Mouse (Mus musculus) limb, embryonic 14.5 days (tissue): ENCODE results near the gene Gm49336. TPM values are rescaled to one million over a fixed set of nuclear protein-coding genes. Genes with fewer than 3 reads are reported as not detected.

Source experiments
- ATAC-seq: fragments of 200-750 bp; cut with Nextera tagmentation; 2 replicates; pipeline ENCODE4 v1.8.0; 2017; ENCODE audit warnings: low read depth, moderate number of reproducible peaks, moderate TSS enrichment; ENCODE audit not compliant: low FRiP score
- DNase-seq: peaks from one replicate; pipeline ENCODE4 v3.0.0-alpha.2; 2015; ENCODE audit warnings: low spot score
- H3K27ac ChIP-seq: fragments of 300-500 bp; sonication (generic); replicated peaks from 2 replicates; pipeline ENCODE4 v1.5.1; 2014; ENCODE audit warnings: low read depth, mild to moderate bottlenecking, low read length, moderate library complexity, mixed read lengths
- H3K27me3 ChIP-seq: fragments of 300-500 bp; sonication (generic); 2 replicates; pipeline ENCODE4 v1.6.1; 2014; ENCODE audit warnings: low read length, mixed read lengths; ENCODE audit not compliant: control insufficient read depth, insufficient read depth
- H3K36me3 ChIP-seq: fragments of 300-500 bp; sonication (generic); 2 replicates; pipeline ENCODE4 v1.6.1; 2014; ENCODE audit warnings: mild to moderate bottlenecking, low read length, moderate library complexity, mixed read lengths; ENCODE audit not compliant: control insufficient read depth, insufficient read depth
- H3K4me1 ChIP-seq: fragments of 300-500 bp; sonication (generic); 2 replicates; pipeline ENCODE4 v1.6.1; 2014; ENCODE audit warnings: antibody characterized with exemption, low read length, mixed read lengths; ENCODE audit not compliant: control insufficient read depth, insufficient read depth
- H3K4me2 ChIP-seq: fragments of 300-500 bp; sonication (generic); replicated peaks from 2 replicates; pipeline ENCODE4 v1.6.1; 2014; ENCODE audit warnings: low read depth, mild to moderate bottlenecking, low read length, moderate library complexity; ENCODE audit not compliant: severe bottlenecking
- H3K4me3 ChIP-seq: fragments of 300-500 bp; sonication (generic); replicated peaks from 2 replicates; pipeline ENCODE4 v1.5.1; 2014; ENCODE audit warnings: low read length
- H3K9ac ChIP-seq: fragments of 300-500 bp; sonication (generic); 2 replicates; pipeline ENCODE4 v1.6.1; 2014; ENCODE audit warnings: mild to moderate bottlenecking, low read depth, low read length, moderate library complexity; ENCODE audit not compliant: severe bottlenecking
- H3K9me3 ChIP-seq: fragments of 300-500 bp; sonication (generic); 2 replicates; pipeline ENCODE4 v1.6.1; 2016; ENCODE audit warnings: low read length; ENCODE audit not compliant: control insufficient read depth
- POLR2A ChIP-seq: fragments of 200-500 bp; IDR thresholded peaks from 2 replicates; pipeline ENCODE4 v1.8.0; 2012; ENCODE audit warnings: inconsistent platforms, mild to moderate bottlenecking, moderate library complexity, borderline replicate concordance; ENCODE audit not compliant: insufficient read depth, insufficient read length; ENCODE audit errors: extremely low read depth
- WGBS: fragments of 180-500 bp; shearing (Covaris S2); extraction: QIAGEN DNeasy Blood & Tissue Kit; methylation state at CpG from one replicate; pipeline ENCODE4 v1.1.7; 2014; 5-methylcytosine and 5-hydroxymethylcytosine counted together
- polyA plus RNA-seq, 2 experiments: library from polyadenylated mRNA; depleted of rRNA in 1 of 2; stranded (reverse) in 1 of 2; unstranded in 1 of 2; fragments of >200 nt; fragmentation: Nextera tagmentation in 1 of 2; extraction: Ambion mirVana in 1 of 2; gene quantifications; 2 replicates each; pipeline versions ENCODE4 v1.2.1 to v1.2.3; 2012 to 2014

The Gm49336 gene
- polyA plus RNA-seq, 2 experiments: 42.3 to 49.6 TPM

GRCm38 (mm10) chr14:60209166-60209565 lies 42.1 kb downstream of the Gm49336 start:
- TF ChIP-seq POLR2A: no peak
- Histone ChIP-seq H3K4me3 (no peak overlapping the region), H3K27me3 (no peaks in the 10 kb centered on the region), H3K9me3 (no peaks in the 10 kb centered on the region), H3K4me1 (no peaks in the 10 kb centered on the region), H3K36me3 (no peaks in the 10 kb centered on the region), H3K9ac (no peak overlapping the region), H3K27ac (no peak overlapping the region), H3K4me2 (no peak overlapping the region)
- ATAC-seq (no peak), DNase-seq (no peak)
- 93% methylated on average over 7 of the region's 7 CpGs for WGBS

DNA sequence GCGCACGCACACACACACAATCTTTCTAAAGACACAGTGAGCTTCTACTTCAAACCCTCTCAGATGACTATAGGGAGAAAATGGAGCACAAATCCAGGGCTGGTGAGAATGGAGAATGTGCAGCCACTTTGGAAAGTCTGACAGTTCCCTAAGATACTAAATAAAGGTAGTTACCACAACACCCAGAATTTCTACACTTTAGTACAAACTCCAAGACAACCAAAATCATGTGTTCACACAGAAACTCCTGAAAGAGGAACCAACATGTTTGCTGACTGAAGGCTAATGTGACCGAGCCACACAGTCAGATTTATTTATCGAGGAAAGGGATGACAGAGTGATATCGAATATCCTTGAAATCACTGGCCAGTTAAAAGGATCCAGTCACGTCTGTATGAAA lies 46.3 kb downstream of the Gm49336 start:
- no peak for TF ChIP-seq POLR2A
- no peaks in the 10 kb centered on the region for H3K4me1 ChIP-seq
- no peaks in the 10 kb centered on the region for H3K36me3 ChIP-seq
- no peaks in the 10 kb centered on the region for H3K9me3 ChIP-seq
- 87% methylated on average over 6 of the region's 6 CpGs for WGBS
- DNase-seq (no peak), ATAC-seq (no peak)
- H3K4me3 ChIP-seq: no peak overlapping the region
- H3K4me2 ChIP-seq: no peak overlapping the region
- H3K9ac ChIP-seq: no peak overlapping the region
- H3K27ac ChIP-seq: no peak overlapping the region
- H3K27me3 ChIP-seq: no peaks in the 10 kb centered on the region

GRCm38 (mm10) chr14:60196884-60197283 lies 54.4 kb downstream of the Gm49336 start, which contains the start of gene Atp8a2:
Gene Atp8a2, minus strand, starts transcription at chr14:60197179.
- H3K9me3 ChIP-seq: no peaks in the 10 kb centered on the region

DNA sequence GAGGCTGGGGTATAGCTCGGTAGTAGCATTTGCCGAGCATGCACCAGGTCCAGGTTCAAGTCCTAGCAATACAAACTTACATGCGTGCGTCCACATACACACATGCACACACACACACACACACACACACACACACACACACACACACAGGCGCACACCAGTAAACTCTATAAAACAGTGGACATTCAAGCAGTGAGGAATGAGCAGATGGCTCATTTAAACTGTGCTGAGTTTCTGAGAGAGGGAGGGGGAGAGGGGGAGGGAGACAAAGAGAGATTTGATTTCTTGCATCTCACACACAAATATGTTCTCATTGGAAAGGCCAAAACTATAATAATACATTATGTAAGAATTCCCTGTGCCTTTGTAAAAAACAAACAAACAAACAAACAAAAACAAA lies 55.3 kb downstream of the Gm49336 start:
- Histone ChIP-seq H3K9ac (no peak overlapping the region), H3K27ac (no peak overlapping the region), H3K9me3 (no peaks in the 10 kb centered on the region), H3K27me3 (no peaks in the 10 kb centered on the region), H3K36me3 (no peaks in the 10 kb centered on the region), H3K4me3 (no peak overlapping the region), H3K4me2 (no peak overlapping the region), H3K4me1 (no peaks in the 10 kb centered on the region)
- TF ChIP-seq POLR2A: no peak
- DNase-seq (no peak), ATAC-seq (no peak)
- 68% methylated on average over 5 of the region's 5 CpGs for WGBS

More at GRCm38 (mm10) chr14:60196884-60197283, 54.4 kb downstream of the Gm49336 start, which contains the start of gene Atp8a2:
- Histone ChIP-seq H3K9ac (no peak within 1 kb of the TSS), H3K4me3 (no peak within 1 kb of the TSS), H3K4me1 (no peaks in the 10 kb centered on the region), H3K4me2 (no peak within 1 kb of the TSS), H3K36me3 (no peaks in the 10 kb centered on the region), H3K27ac (no peak within 1 kb of the TSS), H3K27me3 (no peaks in the 10 kb centered on the region)
- TF ChIP-seq POLR2A: no peak
- ATAC-seq (no peak), DNase-seq (no peak)
- WGBS: 72% methylated on average over 7 of the region's 7 CpGs

GRCm38 (mm10) chr14:60194606-60195005 lies 56.7 kb downstream of the Gm49336 start:
- no peak for DNase-seq
- TF ChIP-seq POLR2A: no peak
- H3K36me3 ChIP-seq: no peaks in the 10 kb centered on the region
- no peaks in the 10 kb centered on the region for H3K27me3 ChIP-seq
- H3K4me1 ChIP-seq: no peaks in the 10 kb centered on the region
- 77% methylated on average over 1 of the region's 1 CpGs for WGBS
- no peak overlapping the region for H3K27ac ChIP-seq
- no peak for ATAC-seq
- H3K4me2 ChIP-seq: no peak overlapping the region
- H3K4me3 ChIP-seq: no peak overlapping the region
- no peaks in the 10 kb centered on the region for H3K9me3 ChIP-seq
- H3K9ac ChIP-seq: no peak overlapping the region

- no peak for DNase-seq
- ATAC-seq: no peak
- H3K9ac ChIP-seq: no peak overlapping the region
- WGBS: 90% methylated on average over 5 of the region's 5 CpGs
- no peaks in the 10 kb centered on the region for H3K27me3 ChIP-seq
- no peak for TF ChIP-seq POLR2A
- no peak overlapping the region for H3K4me3 ChIP-seq
- no peak overlapping the region for H3K4me2 ChIP-seq
- no peaks in the 10 kb centered on the region for H3K36me3 ChIP-seq
- H3K9me3 ChIP-seq: no peaks in the 10 kb centered on the region
- no peak overlapping the region for H3K27ac ChIP-seq
- H3K4me1 ChIP-seq: no peaks in the 10 kb centered on the region
These were observed 61.5 kb downstream of the Gm49336 start for GRCm38 (mm10) chr14:60189771-60190170.
